Mouse (Mus musculus): Measurements from ENCODE around the gene Zfp217.
"Not testable (repeated sequence)": the region's sequence is repeated elsewhere in the genome, so short reads cannot be mapped to it uniquely, and the experiment has no call there.

The Zfp217 gene

DNA sequence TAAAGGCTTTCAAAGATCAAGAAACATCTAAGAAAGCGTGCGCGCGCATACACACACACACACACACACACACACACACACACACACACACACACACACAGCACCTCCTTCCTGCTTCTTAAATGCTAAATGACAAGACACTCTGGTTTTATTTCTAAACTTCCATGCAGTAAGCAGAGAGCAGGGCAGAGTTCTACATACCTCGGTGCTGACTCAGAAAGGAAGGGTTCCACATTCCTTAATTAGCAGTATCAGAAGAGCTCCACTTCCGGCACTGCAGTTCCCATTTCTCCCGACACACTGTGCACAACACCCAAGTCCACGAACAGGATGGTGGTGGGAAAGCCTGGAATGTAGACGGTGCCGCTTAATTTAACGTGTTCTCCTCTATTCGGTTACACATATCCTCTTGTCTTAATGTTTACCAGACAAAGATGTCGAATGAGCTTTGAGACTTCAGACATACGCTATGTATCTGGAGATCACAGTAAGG, at the start of gene Zfp217:
Gene Zfp217, minus strand, starts transcription at position 443 of the 493 bp plus-strand sequence.
- DNase-seq (ENCODE audit: extremely low spot score, low read depth, low spot score): no peak

DNA sequence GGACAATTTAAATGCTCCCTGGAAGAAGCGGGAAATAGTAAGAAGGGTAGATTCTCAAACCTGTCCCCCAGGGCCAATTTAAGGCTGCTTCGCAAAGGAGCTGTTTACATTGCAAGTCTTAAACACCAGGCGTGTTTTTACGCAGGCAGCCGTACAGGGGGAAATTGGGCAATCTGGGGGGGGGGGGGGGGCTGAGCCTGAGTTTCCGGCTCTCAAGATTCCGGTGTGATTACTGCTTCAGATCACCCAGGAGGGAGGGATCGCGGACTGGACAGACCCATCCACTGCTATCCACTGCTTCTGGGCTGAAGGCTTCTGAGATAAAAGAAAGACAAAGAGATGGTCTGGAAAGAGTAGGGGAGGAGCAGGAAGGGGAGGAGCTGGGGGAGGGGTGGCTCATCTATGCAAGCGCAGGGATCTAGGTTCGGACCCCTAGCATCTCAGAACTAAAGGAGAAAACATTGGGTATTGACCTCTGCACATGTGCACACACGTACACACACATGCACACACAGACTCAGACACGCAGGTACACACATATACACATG, 47.7 kb upstream of the Zfp217 start:
- no peak for DNase-seq (ENCODE audit: extremely low spot score, low read depth, low spot score)

DNA sequence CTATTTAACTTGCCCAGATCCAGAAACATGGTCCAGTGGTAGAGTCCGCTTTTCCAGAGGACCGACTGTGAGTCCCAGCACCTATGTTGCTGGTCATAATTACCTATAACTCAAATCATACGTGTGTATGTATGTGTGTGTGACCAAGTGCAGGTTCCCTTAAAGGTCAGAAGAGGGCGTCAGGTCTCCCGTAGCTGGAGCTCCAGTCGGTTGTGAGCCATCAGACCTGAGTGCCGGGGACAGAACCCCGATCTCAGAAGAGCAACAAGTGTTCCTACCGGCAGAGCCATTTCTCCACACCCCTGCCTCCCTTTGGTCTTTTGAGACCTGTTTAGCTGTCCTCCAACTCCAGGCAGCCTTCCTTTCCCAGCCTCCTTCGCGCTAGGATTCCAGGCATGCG, 46.9 kb upstream of the Zfp217 start:
- no peak for DNase-seq (ENCODE audit: extremely low spot score, low read depth, low spot score)

DNA sequence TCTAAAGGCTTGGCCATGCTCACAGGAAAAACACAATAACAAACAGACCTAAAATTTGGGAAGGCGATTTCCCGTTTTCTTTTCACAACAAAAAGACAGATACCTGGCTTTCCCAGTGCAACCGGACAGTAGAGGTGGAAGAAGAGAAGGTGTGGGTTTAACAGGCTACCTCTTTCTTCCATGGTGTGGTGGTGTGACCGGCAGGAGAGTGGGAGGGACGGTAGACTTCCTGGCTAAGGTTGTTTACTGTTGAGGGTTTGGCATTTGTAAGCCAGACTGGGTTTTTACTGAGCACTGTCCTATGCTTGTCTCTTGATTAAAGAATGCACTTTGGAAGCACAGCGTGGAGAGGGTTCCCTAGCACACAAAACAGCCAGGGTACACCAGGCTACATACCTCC, 45.9 kb upstream of the Zfp217 start:
- DNase-seq (ENCODE audit: extremely low spot score, low read depth, low spot score): no peak

DNA sequence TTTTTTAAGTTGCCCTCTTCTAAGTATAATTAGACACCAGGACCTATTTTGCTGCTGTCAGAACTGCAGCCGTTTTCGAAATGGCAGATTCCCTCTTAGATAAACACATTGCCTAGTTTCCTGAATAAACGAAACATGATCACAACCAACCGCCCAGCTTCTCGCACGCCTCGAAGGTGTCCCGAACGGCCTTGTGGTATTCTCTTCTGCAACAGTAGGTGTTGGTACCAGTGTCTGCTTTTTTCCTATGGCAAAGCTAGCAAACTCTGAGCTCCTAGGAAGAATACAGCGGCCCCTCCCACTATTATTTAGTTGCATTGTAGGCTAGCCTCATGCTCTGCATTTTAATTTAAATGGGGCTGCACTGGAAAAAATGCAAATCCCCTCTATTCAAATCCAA, 45.3 kb upstream of the Zfp217 start:
- no peak for DNase-seq (ENCODE audit: extremely low spot score, low read depth, low spot score)

DNA sequence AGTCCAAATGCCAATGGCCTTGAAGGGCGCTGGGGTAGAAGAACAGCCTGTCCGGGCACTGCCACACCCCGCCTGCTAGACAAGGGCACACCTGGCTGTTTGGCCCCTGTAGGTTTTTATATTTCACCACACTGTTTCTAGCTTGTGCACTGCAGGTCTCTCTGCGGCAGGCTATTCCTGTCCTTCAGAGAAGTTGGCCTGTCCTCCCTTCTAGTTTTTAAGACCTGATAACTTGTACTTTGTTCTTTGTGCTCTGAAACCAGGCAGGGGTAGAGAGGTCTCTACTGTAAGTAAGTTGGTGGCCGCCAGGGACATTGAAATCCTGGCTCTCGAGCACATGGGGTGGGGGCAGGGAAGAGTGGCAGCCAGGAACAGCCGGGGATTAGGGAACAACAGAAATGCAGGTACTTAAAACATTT, 44.8 kb upstream of the Zfp217 start:
- DNase-seq (ENCODE audit: extremely low spot score, low read depth, low spot score): no peak

DNA sequence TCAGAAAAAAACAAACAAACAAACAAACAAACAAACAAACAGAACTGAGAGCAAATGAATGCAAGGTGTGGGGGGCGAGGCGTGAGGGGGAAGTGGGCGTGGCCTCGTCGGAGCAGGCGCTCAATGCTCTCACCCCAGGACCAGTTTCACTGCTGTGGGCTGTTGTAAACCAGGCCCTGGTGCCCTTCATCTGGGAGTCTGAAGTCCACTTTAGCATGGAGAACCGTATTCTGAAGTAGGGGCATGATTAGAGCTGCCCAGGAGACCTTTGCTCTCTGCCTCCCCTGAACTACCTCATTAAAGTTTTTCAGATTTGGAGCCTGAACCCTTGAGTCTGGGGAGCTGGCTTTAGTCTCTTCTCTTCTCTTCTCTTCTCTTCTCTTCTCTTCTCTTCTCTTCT, 40.8 kb upstream of the Zfp217 start:
- no peak for DNase-seq (ENCODE audit: extremely low spot score, low read depth, low spot score)

DNA sequence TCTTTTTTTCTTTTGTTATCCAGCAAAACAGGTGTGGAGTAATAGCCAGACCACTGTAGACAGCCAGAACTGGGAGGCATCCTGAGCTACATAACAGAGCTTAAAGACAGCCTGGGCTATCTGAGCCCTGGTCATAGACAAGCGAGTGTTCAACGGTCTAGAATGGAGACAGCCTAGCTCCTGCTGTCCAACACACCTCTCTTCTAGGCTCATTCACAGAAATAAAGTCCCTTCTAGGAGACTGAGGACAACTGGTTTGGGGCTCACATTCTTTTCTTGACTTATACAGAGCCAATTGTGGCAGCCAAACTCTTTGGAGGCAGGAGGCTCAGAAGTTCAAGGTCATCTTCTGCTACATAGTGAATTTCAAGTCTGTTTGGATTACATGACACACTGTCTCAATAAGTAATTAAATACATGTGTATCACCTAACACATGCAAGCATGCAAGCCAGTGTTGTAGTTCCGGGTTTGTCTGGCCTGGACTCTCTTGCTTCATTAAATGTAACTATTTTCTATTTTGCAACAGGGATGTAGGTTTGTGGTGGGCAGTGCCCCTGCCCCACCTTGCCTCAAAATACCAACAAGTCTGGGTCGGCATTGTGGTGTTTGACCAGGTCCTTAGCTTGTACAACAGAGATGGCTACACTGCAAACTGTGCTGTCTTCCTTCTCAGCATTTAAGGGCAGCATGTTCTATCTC, 37.4 kb upstream of the Zfp217 start:
- DNase-seq (ENCODE audit: extremely low spot score, low read depth, low spot score): no peak

DNA sequence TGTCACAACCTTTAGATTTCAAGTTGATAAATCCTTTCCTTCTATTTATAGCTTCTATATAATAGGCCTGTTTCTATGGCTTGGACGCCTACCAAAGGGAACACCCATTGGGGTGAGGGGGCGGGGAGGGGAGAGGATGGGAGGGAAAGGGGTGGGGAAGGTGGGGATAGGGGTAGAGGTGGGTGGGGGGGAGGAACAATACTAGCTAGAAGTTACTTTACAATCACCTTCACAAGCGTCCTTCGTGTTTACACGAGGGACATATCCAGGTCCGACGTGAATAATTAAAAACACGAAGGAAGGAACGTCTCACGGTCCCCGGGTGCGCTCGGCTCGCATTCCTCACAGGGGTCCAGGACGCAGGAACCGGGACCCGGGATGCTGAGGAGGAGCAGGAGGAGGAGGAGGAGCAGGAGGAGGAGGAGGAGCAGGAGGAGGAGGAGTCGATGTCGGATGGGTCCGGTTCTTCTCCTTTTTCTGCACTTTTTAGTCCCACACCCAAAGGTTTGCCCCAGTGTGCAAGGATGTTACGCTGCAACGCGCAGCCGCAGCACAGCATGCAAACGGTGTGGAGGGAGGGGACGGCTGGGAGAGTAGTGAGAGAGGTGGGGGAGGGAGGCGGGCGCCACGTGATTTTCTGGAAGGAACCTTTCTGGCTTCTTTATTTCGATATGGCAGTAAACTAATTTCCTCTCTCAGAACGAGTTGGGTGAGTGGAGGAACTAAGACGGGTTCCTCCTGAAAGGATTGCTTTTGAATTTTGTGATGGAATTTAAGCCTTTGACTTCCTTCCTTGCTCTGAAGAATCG, 36.5 kb upstream of the Zfp217 start:
- DNase-seq (ENCODE audit: extremely low spot score, low read depth, low spot score): no peak

DNA sequence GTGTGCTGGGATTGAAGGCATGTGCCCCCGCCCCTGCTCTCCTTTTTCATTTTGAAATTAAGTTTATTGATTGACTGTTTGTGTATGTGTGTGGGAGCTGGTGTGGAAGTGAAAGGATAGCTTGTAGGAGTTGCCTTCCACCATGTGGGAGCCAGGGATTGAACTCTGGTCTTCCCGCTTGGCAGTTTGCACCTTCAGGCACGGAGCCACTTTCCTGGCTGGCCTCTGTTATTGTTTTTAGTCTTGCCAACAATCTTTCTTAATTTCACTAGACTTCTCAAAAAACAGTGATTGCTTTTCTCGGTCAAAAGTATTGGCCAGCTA, 35.9 kb upstream of the Zfp217 start:
- no peak for DNase-seq (ENCODE audit: extremely low spot score, low read depth, low spot score)

DNA sequence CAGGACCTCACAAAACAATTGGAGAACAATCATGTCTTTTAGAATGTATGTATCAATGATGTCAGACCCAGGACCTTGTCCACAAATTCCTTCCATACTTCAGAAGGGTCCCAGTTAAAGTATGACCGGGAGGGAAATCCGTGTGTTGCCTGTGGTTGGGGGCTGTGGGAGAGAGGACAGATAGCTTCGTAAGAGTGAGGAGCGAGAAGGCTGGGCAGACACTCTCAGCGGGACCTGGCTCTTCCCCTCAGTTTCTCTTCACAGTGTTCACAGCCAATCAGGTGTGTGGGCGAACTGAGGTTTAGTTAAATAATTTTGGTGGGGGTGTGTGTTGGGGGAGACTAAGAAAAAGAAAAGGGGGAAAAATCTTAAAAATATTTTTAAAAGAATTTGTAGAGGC, 34.0 kb upstream of the Zfp217 start:
- no peak for DNase-seq (ENCODE audit: extremely low spot score, low read depth, low spot score)

DNA sequence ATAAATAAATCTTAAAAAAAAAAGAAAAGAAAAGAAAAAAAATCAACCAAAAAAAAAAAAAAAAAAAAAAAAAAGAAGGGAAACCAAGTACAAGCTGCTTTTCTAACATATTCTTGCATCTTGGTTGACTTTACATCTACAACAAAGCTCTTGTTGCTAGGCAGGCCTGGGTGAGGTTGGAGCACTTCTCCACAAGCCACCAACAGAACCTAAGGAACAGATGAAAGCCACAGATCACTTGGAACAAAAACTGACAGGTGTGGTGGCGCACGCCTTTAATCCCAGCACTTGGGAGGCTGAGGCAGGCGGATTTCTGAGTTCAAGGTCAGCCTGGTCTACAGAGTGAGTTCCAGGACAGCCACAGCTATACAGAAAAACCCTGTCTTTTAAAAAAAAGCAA, 32.9 kb upstream of the Zfp217 start:
- DNase-seq (ENCODE audit: extremely low spot score, low read depth, low spot score): not testable (repeated sequence)

DNA sequence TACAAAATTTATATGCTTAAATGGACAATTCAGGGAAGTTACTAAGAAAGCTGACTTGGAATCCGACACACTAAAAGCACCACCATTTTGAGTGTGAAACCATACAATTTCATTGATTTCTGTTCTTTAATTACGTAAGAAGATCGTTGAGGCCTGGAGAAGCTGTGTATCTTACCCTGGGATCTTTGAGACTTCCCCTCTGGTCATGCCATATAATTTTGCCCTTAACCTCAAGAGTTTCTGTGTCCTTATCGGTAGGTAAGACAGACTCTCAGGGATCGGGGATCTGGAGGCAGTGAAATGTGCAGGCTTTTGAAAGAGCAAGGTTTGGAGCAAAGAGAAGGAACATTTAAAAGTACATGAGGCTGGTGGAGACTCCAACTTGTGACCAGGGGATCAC, 31.4 kb upstream of the Zfp217 start:
- no peak for DNase-seq (ENCODE audit: extremely low spot score, low read depth, low spot score)

DNA sequence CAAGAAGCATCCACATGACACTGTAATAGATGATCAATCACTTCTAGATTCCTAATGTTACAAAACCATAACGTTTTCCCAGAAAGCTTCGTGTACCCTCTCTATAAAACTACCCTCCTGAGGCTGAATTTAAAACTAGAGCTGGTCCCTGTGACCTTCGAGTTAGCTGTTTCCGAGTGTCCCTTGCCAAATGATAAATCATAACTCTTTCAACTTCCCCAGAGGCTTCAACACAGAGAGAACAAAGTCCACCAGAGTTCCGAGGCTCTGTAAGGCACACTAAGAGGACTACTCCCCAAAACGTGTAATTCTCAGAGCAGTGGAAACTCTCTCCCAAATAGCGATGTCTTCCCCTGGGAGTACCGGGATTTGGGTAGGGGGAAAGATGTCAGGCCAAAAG, 29.4 kb upstream of the Zfp217 start:
- DNase-seq (ENCODE audit: extremely low spot score, low read depth, low spot score): no peak

DNA sequence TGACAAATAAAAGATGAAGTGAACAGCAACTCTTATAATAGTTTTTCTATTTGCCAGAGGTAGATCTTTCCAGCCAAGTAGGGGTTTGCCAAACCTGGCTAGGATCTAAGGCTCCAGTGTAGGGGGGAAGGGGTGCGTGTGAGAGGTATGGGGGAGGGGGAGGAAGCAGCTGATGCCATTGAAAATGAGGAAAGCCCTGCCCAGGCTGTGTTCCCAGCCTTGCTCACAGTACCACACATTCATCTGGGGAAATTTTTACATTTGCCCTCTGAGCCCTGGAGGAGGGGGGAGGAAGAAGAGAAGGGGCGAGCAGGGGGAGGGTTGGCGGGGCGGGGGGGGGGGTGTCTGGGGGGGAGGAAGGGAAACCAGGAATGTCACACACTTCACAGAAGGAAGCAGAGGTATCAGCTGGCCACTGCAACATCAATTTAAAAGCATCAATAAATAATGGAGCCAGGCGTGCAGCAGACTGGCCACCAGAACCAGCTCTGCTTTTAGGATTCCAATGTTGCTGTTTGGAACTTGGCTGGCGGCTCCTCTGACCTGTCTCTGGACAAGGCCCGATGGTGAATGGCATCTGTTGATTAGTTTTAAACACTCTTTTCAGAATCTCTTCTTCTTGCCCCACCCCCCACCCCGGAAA, 28.5 kb upstream of the Zfp217 start:
- DNase-seq (ENCODE audit: extremely low spot score, low read depth, low spot score): no peak

DNA sequence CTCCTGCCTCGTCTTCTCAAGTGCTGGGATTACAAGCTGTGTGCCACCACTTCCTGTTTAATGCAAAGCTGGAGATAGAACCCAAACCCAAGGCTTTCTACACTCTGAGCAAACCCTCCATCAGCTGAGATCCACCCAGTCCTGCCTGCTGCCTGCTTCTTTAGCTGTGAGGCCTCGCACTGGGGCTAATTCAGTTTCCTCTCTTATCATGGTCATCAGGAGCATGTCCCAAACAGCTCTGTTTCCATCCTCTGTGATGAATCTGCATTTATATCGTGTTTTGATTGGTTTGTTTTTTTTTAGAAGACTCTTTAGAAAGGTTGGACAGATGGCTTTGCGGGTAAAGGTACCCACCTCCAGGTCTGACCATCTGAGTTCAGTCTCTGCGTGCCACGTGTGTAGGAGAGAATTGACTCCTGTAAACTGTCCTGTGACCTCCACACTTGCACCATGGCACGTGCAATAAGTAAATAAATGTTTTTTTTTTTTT, 27.8 kb upstream of the Zfp217 start:
- no peak for DNase-seq (ENCODE audit: extremely low spot score, low read depth, low spot score)

DNA sequence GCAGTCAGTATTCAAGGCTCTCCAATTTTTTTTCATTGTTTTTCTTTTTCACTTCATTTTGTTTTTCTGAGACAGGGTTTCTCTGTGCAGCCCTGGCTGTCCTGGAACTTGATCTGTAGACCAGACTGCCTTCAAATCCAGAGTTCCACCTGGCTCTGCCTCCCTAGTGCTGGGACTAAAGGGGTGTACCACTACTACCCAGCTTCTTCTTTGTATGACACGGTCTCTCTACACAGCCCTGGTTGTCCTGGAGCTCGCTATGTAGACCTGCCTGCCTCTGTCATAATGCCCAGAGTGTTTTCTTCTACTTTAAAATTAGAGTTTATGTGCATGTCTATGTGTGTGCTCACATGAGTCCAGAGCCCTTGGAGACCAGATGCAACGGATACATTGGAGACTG, 27.3 kb upstream of the Zfp217 start:
- DNase-seq (ENCODE audit: extremely low spot score, low read depth, low spot score): no peak

DNA sequence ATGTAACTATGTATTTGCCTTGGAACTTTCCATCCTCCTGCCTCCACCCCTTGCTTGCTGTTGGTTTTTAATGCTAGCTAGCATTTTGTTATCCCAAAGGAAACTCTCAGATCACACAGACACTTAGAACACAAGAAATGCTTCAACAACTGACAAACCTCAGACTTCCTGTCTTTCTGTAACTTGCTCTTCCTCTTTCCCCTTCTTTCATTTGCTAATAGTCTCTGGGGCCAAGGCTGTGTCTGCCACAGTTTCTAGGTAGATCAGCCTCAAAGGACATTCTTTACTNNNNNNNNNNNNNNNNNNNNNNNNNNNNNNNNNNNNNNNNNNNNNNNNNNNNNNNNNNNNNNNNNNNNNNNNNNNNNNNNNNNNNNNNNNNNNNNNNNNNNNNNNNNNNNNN, 21.2 kb upstream of the Zfp217 start:
- no peak for DNase-seq (ENCODE audit: extremely low spot score, low read depth, low spot score)

DNA sequence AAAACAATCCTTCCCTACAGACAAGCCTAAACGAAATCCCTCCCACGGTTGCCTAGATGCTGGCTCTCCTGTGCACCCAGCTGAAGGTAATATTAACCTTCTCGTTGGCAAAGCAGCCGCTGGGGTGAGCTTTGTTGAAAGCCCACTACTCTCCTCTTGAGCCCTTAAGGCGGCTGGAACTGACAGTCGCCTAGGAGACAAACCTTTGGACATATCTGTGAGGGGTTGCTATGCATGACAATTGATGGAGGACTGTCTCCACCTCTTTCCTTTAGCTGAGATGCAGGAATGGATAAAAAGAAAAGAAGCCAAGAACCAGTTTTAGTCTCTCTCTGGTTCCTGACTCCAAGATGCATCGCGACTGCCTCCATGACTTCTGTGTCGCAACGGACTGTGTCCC, 17.7 kb upstream of the Zfp217 start:
- no peak for DNase-seq (ENCODE audit: extremely low spot score, low read depth, low spot score)

DNA sequence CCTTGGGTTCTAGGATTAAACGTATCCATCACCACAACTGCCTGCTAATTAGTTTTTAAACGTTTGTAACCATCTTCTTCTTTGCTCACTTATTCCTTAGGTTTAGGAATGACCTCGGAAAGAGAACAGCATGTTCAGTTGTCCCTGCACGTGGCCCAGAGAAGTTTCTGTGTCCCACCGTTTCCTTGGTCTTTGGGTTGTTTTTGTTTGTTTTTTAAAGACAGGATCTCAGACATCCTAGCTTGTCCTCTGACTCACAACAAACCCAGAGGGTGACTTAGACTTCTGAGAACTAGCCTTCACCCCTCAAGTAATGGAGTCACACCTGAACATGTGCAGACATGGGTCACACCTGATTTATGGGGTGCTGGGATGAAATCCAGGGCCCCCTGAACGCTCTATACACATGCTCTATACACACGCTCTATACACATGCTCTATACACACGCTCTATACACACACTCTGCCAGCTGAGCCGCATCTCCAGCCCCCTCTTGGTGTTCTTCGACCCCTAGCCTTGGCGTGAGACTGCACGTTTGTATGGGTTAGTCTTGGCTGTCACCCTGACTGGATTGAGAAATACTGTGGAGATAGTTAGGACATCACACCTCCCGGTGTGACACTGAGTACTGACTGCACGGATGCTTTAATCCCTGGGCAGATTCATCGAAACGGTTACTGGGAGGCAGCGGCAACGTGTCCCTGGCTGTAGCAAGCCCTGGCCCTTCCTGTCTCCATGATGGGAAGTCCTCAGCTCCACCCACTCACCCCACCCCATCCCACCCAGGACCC, 16.0 kb upstream of the Zfp217 start:
- DNase-seq (ENCODE audit: extremely low spot score, low read depth, low spot score): no peak

All from hindlimb bud, embryonic 11.5 days (tissue).